Mouse (Mus musculus) brain, embryonic 14.5 days (tissue): ENCODE results near the gene Tprn. TPM values are rescaled to one million over a fixed set of nuclear protein-coding genes. Genes with fewer than 3 reads are reported as not detected.

ENCODE experiments used
- DNase-seq: peaks from one replicate; pipeline ENCODE4 v3.0.0-alpha.2; 2011; ENCODE audit warnings: low read depth
- CTCF ChIP-seq: fragments of 200-500 bp; IDR thresholded peaks from 2 replicates; pipeline ENCODE4 v1.5.1; 2012; ENCODE audit warnings: inconsistent platforms, mild to moderate bottlenecking, moderate library complexity, borderline replicate concordance; ENCODE audit not compliant: insufficient read depth, insufficient read length; ENCODE audit errors: extremely low read depth
- POLR2A ChIP-seq: fragments of 200-500 bp; IDR thresholded peaks from 2 replicates; pipeline ENCODE4 v1.6.1; 2012; ENCODE audit warnings: mild to moderate bottlenecking, inconsistent platforms, borderline replicate concordance; ENCODE audit not compliant: poor library complexity, insufficient read depth, insufficient read length, severe bottlenecking; ENCODE audit errors: extremely low read depth
- polyA plus RNA-seq: library from polyadenylated mRNA; depleted of rRNA; stranded (reverse); fragments of >200 nt; gene quantifications from 2 replicates; pipeline ENCODE4 v1.2.3, GENCODE M21; 2012

Tprn gene
- polyA plus RNA-seq, 1 experiment = 13.0 TPM

- TF ChIP-seq POLR2A (no peak), CTCF (no peak)
- DNase-seq = peak; percentile 39
Observed at GRCm38 (mm10) chr2:25290816-25291130, 28.4 kb downstream of the Tprn start.

GRCm38 (mm10) chr2:25291184-25292053 is 29.0 kb downstream of the Tprn start:
- TF ChIP-seq POLR2A = no peak
- TF ChIP-seq CTCF = no peak
- no peak for DNase-seq

- TF ChIP-seq POLR2A (no peak), CTCF (no peak)
- DNase-seq = no peak
Observed at GRCm38 (mm10) chr2:25292054-25292544, 29.7 kb downstream of the Tprn start.

- TF ChIP-seq CTCF (peak; percentile 87), POLR2A (no peak)
- DNase-seq = peak; percentile 64
Observed at GRCm38 (mm10) chr2:25292856-25293255, 30.4 kb downstream of the Tprn start.

- no peak for DNase-seq
- TF ChIP-seq POLR2A = no peak
- TF ChIP-seq CTCF = no peak
Observed at GRCm38 (mm10) chr2:25293706-25294105, 31.3 kb downstream of the Tprn start.

GRCm38 (mm10) chr2:25297093-25297492 is 34.7 kb downstream of the Tprn start:
- TF ChIP-seq CTCF = no peak
- no peak for TF ChIP-seq POLR2A
- DNase-seq = no peak

- TF ChIP-seq CTCF = no peak
- no peak for TF ChIP-seq POLR2A
Observed at GRCm38 (mm10) chr2:25298046-25298445, 35.6 kb downstream of the Tprn start.

GRCm38 (mm10) chr2:25303452-25303851 is 41.0 kb downstream of the Tprn start:
- DNase-seq = no peak
- TF ChIP-seq CTCF = no peak
- TF ChIP-seq POLR2A = no peak

More at GRCm38 (mm10) chr2:25298046-25298445, 35.6 kb downstream of the Tprn start:
- no peak for DNase-seq

GRCm38 (mm10) chr2:25303931-25304656 is 41.7 kb downstream of the Tprn start:
- TF ChIP-seq CTCF (no peak), POLR2A (no peak)
- DNase-seq = no peak

- TF ChIP-seq POLR2A (no peak), CTCF (no peak)
- DNase-seq = peak; percentile 86
Observed at GRCm38 (mm10) chr2:25304657-25305541, 42.5 kb downstream of the Tprn start.

GRCm38 (mm10) chr2:25305587-25306359 is 43.4 kb downstream of the Tprn start:
- no peak for DNase-seq
- TF ChIP-seq CTCF = no peak
- no peak for TF ChIP-seq POLR2A

- TF ChIP-seq CTCF (no peak), POLR2A (no peak)
- no peak for DNase-seq
Observed at GRCm38 (mm10) chr2:25310180-25310579, 47.8 kb downstream of the Tprn start.
